Comparison of ENCODE assay signal across 8 mouse cellular contexts in the genomic region with DNA sequence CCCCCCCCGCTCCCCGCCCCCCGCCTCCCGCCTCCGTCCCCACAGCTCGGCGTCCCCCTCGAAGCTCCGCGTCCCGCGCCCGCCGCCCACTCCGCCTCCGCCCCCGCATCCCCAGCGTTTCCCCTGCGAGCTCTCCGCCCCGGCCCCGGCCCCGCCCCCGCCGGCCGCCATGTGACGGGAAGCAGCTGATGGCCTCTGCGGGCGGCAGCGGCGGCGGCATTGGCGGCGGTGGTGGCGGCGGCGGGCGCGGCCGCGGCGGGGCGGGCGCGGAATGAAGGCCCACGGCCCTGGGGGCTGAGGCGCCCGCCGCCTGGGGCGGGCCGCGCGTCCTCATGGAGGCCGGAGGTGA. TPM values are rescaled to one million over a fixed set of nuclear protein-coding genes. Genes with fewer than 3 reads are reported as not detected.
DNase-seq lines count a peak whose midpoint lies in the region; ATAC-seq and TF ChIP-seq lines count a peak whose summit lies in the region.

A gene (plus strand): TSS at position 176 of the 349 bp plus-strand sequence.

- H3K36me3 ChIP-seq in C2C12 (ENCODE audit: control insufficient read depth, insufficient read depth), result no peaks in the 10 kb centered on the region
- H3K36me3 ChIP-seq in heart, embryonic 11.5 days (ENCODE audit: control insufficient read depth, insufficient read depth, low read length), result no peaks in the 10 kb centered on the region
- H3K36me3 ChIP-seq in kidney, embryonic 15.5 days, result peaks cover 3% of the 10 kb centered on the region; the same call in 1 of the 2 replicates
- peaks cover 4% of the 10 kb centered on the region; the same call in 1 of the 2 replicates for H3K36me3 ChIP-seq in liver, embryonic 12.5 days
- H3K36me3 ChIP-seq in myocyte (ENCODE audit: control insufficient read depth, insufficient read depth), result no peaks in the 10 kb centered on the region
- no peaks in the 10 kb centered on the region for H3K36me3 ChIP-seq in splenic B cell, adult 2 months (ENCODE audit: control insufficient read depth, insufficient read depth, low read length, poor library complexity, severe bottlenecking)

- H3K4me3 ChIP-seq in C2C12 (ENCODE audit: insufficient read depth, poor library complexity, severe bottlenecking) (peak within 1 kb of the TSS; percentile 74), myocyte (peak within 1 kb of the TSS; percentile 82)
- H3K4me3 ChIP-seq in bone marrow macrophage, adult 2 months (ENCODE audit: insufficient read depth, low read length), result peak within 1 kb of the TSS; percentile 94
- H3K4me3 ChIP-seq in heart, embryonic 11.5 days (ENCODE audit: low read depth, low read length), result peak within 1 kb of the TSS; percentile 59
- H3K4me3 ChIP-seq in kidney, embryonic 15.5 days (replicated peaks), result peak within 1 kb of the TSS; percentile 93
- H3K4me3 ChIP-seq in liver, embryonic 12.5 days, result peak within 1 kb of the TSS; percentile 93

- peak within 1 kb of the TSS; percentile 81 for H3K9ac ChIP-seq in heart, embryonic 11.5 days (ENCODE audit: low read depth, low read length)
- H3K9ac ChIP-seq in kidney, embryonic 15.5 days, result peak within 1 kb of the TSS; percentile 95
- H3K9ac ChIP-seq in liver, embryonic 12.5 days, result peak within 1 kb of the TSS; percentile 90

- no peaks in the 10 kb centered on the region for H3K9me3 ChIP-seq in heart, embryonic 11.5 days (replicated peaks; ENCODE audit: control insufficient read depth, low read length)
- H3K9me3 ChIP-seq in kidney, embryonic 15.5 days (replicated peaks), result no peaks in the 10 kb centered on the region
- H3K9me3 ChIP-seq in liver, embryonic 12.5 days (replicated peaks), result no peaks in the 10 kb centered on the region

- no peak for TF ChIP-seq POLR2A in bone marrow macrophage, adult 2 months (IDR thresholded peaks at IDR 0.05; ENCODE audit: borderline replicate concordance, low read depth, low read length)
- peak; percentile 55 for TF ChIP-seq POLR2A in myocyte (IDR thresholded peaks at IDR 0.05; ENCODE audit: insufficient read length, low read depth)

- peak within 1 kb of the TSS; percentile 96 for H3ac ChIP-seq in C2C12 (ENCODE audit: control insufficient read depth, insufficient read length, low read depth)
- H3ac ChIP-seq in myocyte (ENCODE audit: control insufficient read depth, insufficient read length), result peak within 1 kb of the TSS; percentile 81

- H3K27me3 ChIP-seq in C2C12 (ENCODE audit: control insufficient read depth, insufficient read depth, insufficient read length) (no peaks in the 10 kb centered on the region), myocyte (ENCODE audit: control insufficient read depth, insufficient read depth, insufficient read length) (no peaks in the 10 kb centered on the region)
- no peaks in the 10 kb centered on the region for H3K27me3 ChIP-seq in heart, embryonic 11.5 days (ENCODE audit: control insufficient read depth, insufficient read depth, low read length)
- no peaks in the 10 kb centered on the region for H3K27me3 ChIP-seq in kidney, embryonic 15.5 days
- peaks cover 48% of the 10 kb centered on the region for H3K27me3 ChIP-seq in liver, embryonic 12.5 days (replicated peaks)
- H3K27me3 ChIP-seq in splenic B cell, adult 2 months (ENCODE audit: control insufficient read depth, insufficient read depth, low read length, poor library complexity, severe bottlenecking), result no peaks in the 10 kb centered on the region

- H3K79me2 ChIP-seq in C2C12 (ENCODE audit: control insufficient read depth, insufficient read depth) (peaks cover 44% of the 10 kb centered on the region), myocyte (ENCODE audit: control insufficient read depth, insufficient read depth) (peaks cover 40% of the 10 kb centered on the region)

- peak; percentile 82 for ATAC-seq in erythroblast, adult 5-6 weeks (replicated peaks; ENCODE audit: low FRiP score, poor library complexity, severe bottlenecking)
- peak; percentile 79 for ATAC-seq in heart, embryonic 11.5 days (replicated peaks; ENCODE audit: insufficient number of reproducible peaks, low FRiP score, low TSS enrichment)
- ATAC-seq in kidney, embryonic 15.5 days (replicated peaks; ENCODE audit: low FRiP score), result peak; percentile 65
- peak; percentile 70 for ATAC-seq in liver, embryonic 12.5 days

- TF ChIP-seq CTCF in C2C12 (IDR thresholded peaks at IDR 0.05; ENCODE audit: control insufficient read depth, insufficient read depth, insufficient read length), result no peak
- TF ChIP-seq CTCF in bone marrow macrophage, adult 2 months (IDR thresholded peaks at IDR 0.05; ENCODE audit: low read depth, low read length), result no peak

- 0% methylated on average over 12 of the region's 54 CpGs for WGBS in heart, embryonic 11.5 days (ENCODE audit: insufficient replicate concordance)
- WGBS in kidney, embryonic 15.5 days, result 1% methylated on average over 19 of the region's 54 CpGs
- 0% methylated on average over 18 of the region's 54 CpGs for WGBS in liver, embryonic 12.5 days (ENCODE audit: insufficient replicate concordance)

- DNase-seq in splenic B cell, adult 2 months (ENCODE audit: low read depth, low spot score), result peak; percentile 81

- H3K4me1 ChIP-seq in bone marrow macrophage, adult 2 months (ENCODE audit: control insufficient read depth, insufficient read depth, low read length), result peaks cover 44% of the 10 kb centered on the region
- peaks cover 39% of the 10 kb centered on the region for H3K4me1 ChIP-seq in heart, embryonic 11.5 days (ENCODE audit: control insufficient read depth, insufficient read depth, low read length)
- peaks cover 64% of the 10 kb centered on the region for H3K4me1 ChIP-seq in kidney, embryonic 15.5 days
- peaks cover 67% of the 10 kb centered on the region for H3K4me1 ChIP-seq in liver, embryonic 12.5 days

- H3K4me2 ChIP-seq in heart, embryonic 11.5 days, result peak within 1 kb of the TSS; percentile 75
- H3K4me2 ChIP-seq in kidney, embryonic 15.5 days, result peak within 1 kb of the TSS; percentile 90
- peak within 1 kb of the TSS; percentile 95 for H3K4me2 ChIP-seq in liver, embryonic 12.5 days
- H3K4me2 ChIP-seq in myocyte (ENCODE audit: low read depth), result peak within 1 kb of the TSS; percentile 85

- H3K27ac ChIP-seq in bone marrow macrophage, adult 2 months (ENCODE audit: insufficient read depth, low read depth, low read length), result peak within 1 kb of the TSS; percentile 71
- peak within 1 kb of the TSS; percentile 88 for H3K27ac ChIP-seq in heart, embryonic 11.5 days (ENCODE audit: low read depth, low read length)
- peak within 1 kb of the TSS; percentile 95 for H3K27ac ChIP-seq in kidney, embryonic 15.5 days
- peak within 1 kb of the TSS; percentile 83 for H3K27ac ChIP-seq in liver, embryonic 12.5 days

- H3K79me3 ChIP-seq in C2C12 (ENCODE audit: low read depth), result peaks cover 33% of the 10 kb centered on the region

TF ChIP-seq in C2C12, 6 proteins besides CTCF, POLR2A, EP300 and RAD21:
- TF ChIP-seq CEBPB (IDR thresholded peaks at IDR 0.05; ENCODE audit: low read depth) (no peak), MYOD1 (IDR thresholded peaks at IDR 0.05; ENCODE audit: control insufficient read depth, insufficient read length, low read depth) (no peak), USF1 (IDR thresholded peaks at IDR 0.05; ENCODE audit: low read depth) (no peak), FOSL1 (IDR thresholded peaks at IDR 0.05; ENCODE audit: insufficient read depth, low read length, poor library complexity, severe bottlenecking) (no peak), MAX (IDR thresholded peaks at IDR 0.05) (no peak)

TF ChIP-seq in myocyte, 11 proteins besides CTCF, POLR2A, EP300 and RAD21:
- TF ChIP-seq MYOD1 (IDR thresholded peaks at IDR 0.05; ENCODE audit: control insufficient read depth in 1 of 3, insufficient read length in 2 of 3, low read depth in 2 of 3), result peak in 1 of 3 experiments; percentile 28
- no peak for TF ChIP-seq MAX (IDR thresholded peaks at IDR 0.05; ENCODE audit: low read depth)
- TF ChIP-seq SRF (IDR thresholded peaks at IDR 0.05; ENCODE audit: control insufficient read depth, insufficient read length, low read depth), result no peak
- TF ChIP-seq REST (IDR thresholded peaks at IDR 0.05; ENCODE audit: insufficient read depth, insufficient read length), result no peak
- TF ChIP-seq MYOG (IDR thresholded peaks at IDR 0.05; ENCODE audit: control insufficient read depth in 1 of 3, insufficient read depth in 1 of 3, insufficient read length in 2 of 3, low read depth in 2 of 3), result peak in 1 of 3 experiments; percentile 39

RNA-seq across cellular contexts. Expression of the gene that starts here (rescaled TPM):
- polyA plus RNA-seq in C2C12 (2012; fragmentation: generic; extraction: Trizol), result 131 TPM
- 45.4 and 47.3 TPM in 2 replicates for polyA plus RNA-seq in bone marrow macrophage, adult 2 months (2012; ENCODE audit: insufficient read depth, insufficient read length, missing spikeins)
- total RNA-seq in erythroblast, adult 5-6 weeks (2015; ENCODE audit: low replicate concordance), result 2.9 and 5.6 TPM in 2 replicates
- 3.1 and 4.2 TPM in 2 replicates for total RNA-seq in erythroblast, adult 5-6 weeks (2017; ENCODE audit: low replicate concordance)
- 77.0 and 88.9 TPM in 2 replicates for polyA plus RNA-seq in heart, embryonic 11.5 days (2014; fragmentation: Nextera tagmentation; extraction: Ambion mirVana)
- polyA plus RNA-seq in kidney, embryonic 15.5 days (2015; fragmentation: Nextera tagmentation; extraction: Ambion mirVana), result 67.7 and 69.5 TPM in 2 replicates
- polyA plus RNA-seq in liver, embryonic 12.5 days (2016; fragmentation: Nextera tagmentation; extraction: Ambion mirVana), result 27.4 and 27.6 TPM in 2 replicates
- polyA plus RNA-seq in myocyte (2012; fragmentation: generic; extraction: Trizol), result 142 TPM

Comparison
In these comparisons a context has a peak if more than half of its experiments do, and no peak if none do; other contexts are left out.
1. Peak in every context shown above with its lines: DNase-seq, ATAC-seq, H3K4me3 ChIP-seq and H3K27ac ChIP-seq.